ENCODE assay signal across 9 mouse cellular contexts in the genomic region with DNA sequence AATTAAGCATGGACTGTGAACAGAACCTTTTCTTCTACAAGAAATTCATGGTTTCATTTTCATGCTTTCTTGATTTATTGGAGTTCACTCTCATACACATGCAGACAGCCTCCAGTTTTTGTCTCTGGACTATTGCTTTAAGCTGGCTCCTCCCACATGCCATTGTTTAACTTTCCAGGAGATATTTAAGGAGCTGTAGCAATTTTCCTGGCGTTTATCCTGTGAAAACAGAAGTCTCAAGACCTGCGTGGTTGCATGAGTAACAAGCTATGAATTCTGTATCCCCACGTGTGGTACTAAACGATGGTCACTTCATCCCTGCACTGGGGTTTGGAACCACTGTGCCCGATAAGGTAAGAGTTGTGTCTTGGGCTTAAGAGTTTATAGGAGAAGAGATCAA. TPM values are rescaled to one million over a fixed set of nuclear protein-coding genes. Genes with fewer than 3 reads are reported as not detected.
A peak's percentile ranks its signal among the peaks of the same experiment; 100 is the strongest.
DNase-seq lines count a peak whose midpoint lies in the region; ATAC-seq and TF ChIP-seq lines count a peak whose summit lies in the region.
"Had no signal": no experiment of that assay in that cellular context is flagged by ENCODE, and none has a peak within 500 bp of the region (broad histone marks: within the 10 kb centered on the region; RNA-seq: fewer than 3 reads in every experiment).

No protein-coding gene starts in this region.

- no peaks in the 10 kb centered on the region for H3K36me3 ChIP-seq in testis, adult 2 months (ENCODE audit: control insufficient read depth, insufficient read depth, low read length)
- H3K36me3 ChIP-seq in intestine, postnatal 0 days (ENCODE audit: control insufficient read depth, insufficient read depth), result no peaks in the 10 kb centered on the region
- no peaks in the 10 kb centered on the region for H3K36me3 ChIP-seq in hindbrain, embryonic 11.5 days (ENCODE audit: control insufficient read depth, insufficient read depth, low read length)

- intact Hi-C loops in heart, postnatal 25 days (cut with DNase I), result no loop called here

- H3K4me2 ChIP-seq in intestine, postnatal 0 days (replicated peaks; ENCODE audit: low read depth), result peak overlapping the region; percentile 55
- no peak overlapping the region for H3K4me2 ChIP-seq in hindbrain, embryonic 11.5 days (replicated peaks; ENCODE audit: low read depth, low read length)

- no peaks in the 10 kb centered on the region for H3K27me3 ChIP-seq in testis, adult 2 months (ENCODE audit: control insufficient read depth, insufficient read depth, low read length)
- no peaks in the 10 kb centered on the region for H3K27me3 ChIP-seq in intestine, postnatal 0 days (replicated peaks; ENCODE audit: control insufficient read depth, insufficient read depth, low read length)
- no peaks in the 10 kb centered on the region for H3K27me3 ChIP-seq in hindbrain, embryonic 11.5 days (ENCODE audit: control insufficient read depth, insufficient read depth, low read length)

- no peak for ATAC-seq in intestine, postnatal 0 days
- ATAC-seq in hindbrain, embryonic 11.5 days (ENCODE audit: low FRiP score), result no peak

- peak overlapping the region; percentile 24; the same call in 1 of the 2 replicates for H3K4me3 ChIP-seq in testis, adult 2 months (ENCODE audit: control insufficient read depth, low read depth, low read length)
- H3K4me3 ChIP-seq in intestine, postnatal 0 days (ENCODE audit: low read depth, low read length), result peak overlapping the region; percentile 26
- no peak overlapping the region for H3K4me3 ChIP-seq in hindbrain, embryonic 11.5 days (ENCODE audit: low read depth, low read length)

- DNase-seq in heart, adult 11 months, result peak; percentile 90
- DNase-seq in heart, postnatal 25 days (ENCODE audit: low spot score), result no peak
- DNase-seq in testis, postnatal 14 days (ENCODE audit: low spot score), result no peak
- no peak for DNase-seq in urinary bladder, adult 2 months (ENCODE audit: low spot score)
- DNase-seq in spleen, postnatal 36 days (ENCODE audit: low spot score in 2 of 2), result no peak
- no peak for DNase-seq in hindbrain, embryonic 11.5 days (ENCODE audit: low spot score)
- DNase-seq: cerebellum, adult 11-12 months had no signal

- H3K27ac ChIP-seq in testis, adult 2 months (ENCODE audit: control insufficient read depth, insufficient read depth, low read depth, low read length), result 0 out of 2 replicates have a peak overlapping the region, but pooled peaks have one; percentile 8
- peak overlapping the region; percentile 47; the same call in 1 of the 2 replicates for H3K27ac ChIP-seq in intestine, postnatal 0 days (ENCODE audit: low read depth, low read length)
- no peak overlapping the region for H3K27ac ChIP-seq in hindbrain, embryonic 11.5 days (ENCODE audit: low read depth, low read length)

- H3K4me1 ChIP-seq in testis, adult 2 months (ENCODE audit: control insufficient read depth, insufficient read depth, low read length), result no peaks in the 10 kb centered on the region
- no peaks in the 10 kb centered on the region for H3K4me1 ChIP-seq in intestine, postnatal 0 days (replicated peaks; ENCODE audit: control insufficient read depth, insufficient read depth, low read length)
- no peaks in the 10 kb centered on the region for H3K4me1 ChIP-seq in hindbrain, embryonic 11.5 days (replicated peaks; ENCODE audit: control insufficient read depth, insufficient read depth, low read length)

- no peak for TF ChIP-seq CTCF in testis, adult 2 months (IDR thresholded peaks at IDR 0.05; ENCODE audit: control insufficient read depth, insufficient read depth, insufficient replicate concordance, low read depth, low read length)
- TF ChIP-seq CTCF in intestine, postnatal 0 days (IDR thresholded peaks at IDR 0.05; ENCODE audit: low read depth), result no peak

- no peaks in the 10 kb centered on the region for H3K9me3 ChIP-seq in intestine, postnatal 0 days (ENCODE audit: control insufficient read depth)
- no peaks in the 10 kb centered on the region for H3K9me3 ChIP-seq in hindbrain, embryonic 11.5 days (ENCODE audit: control insufficient read depth, low read length)

- WGBS in intestine, postnatal 0 days, result 23% methylated on average over 5 of the region's 5 CpGs
- 67% methylated on average over 5 of the region's 5 CpGs for WGBS in hindbrain, embryonic 11.5 days

- no peak overlapping the region for H3K9ac ChIP-seq in intestine, postnatal 0 days (ENCODE audit: low read depth, low read length)
- no peak overlapping the region for H3K9ac ChIP-seq in hindbrain, embryonic 11.5 days (ENCODE audit: low read depth, low read length)

- TF ChIP-seq POLR2A in testis, adult 2 months (IDR thresholded peaks at IDR 0.05; ENCODE audit: control insufficient read depth, low read depth, low read length), result no peak

RNA-seq across cellular contexts. Expression of a gene that starts 10.6 kb away (rescaled TPM):
- total RNA-seq in heart, postnatal 25 days (2021), result 1 to 10 TPM; 6.5 to 8.6 TPM
- polyA plus RNA-seq in testis, adult 2 months (2012; rRNA removed), result 0.23 and 0.46 TPM in 2 replicates
- polyA plus RNA-seq in intestine, postnatal 0 days (2015; fragmentation: Nextera tagmentation; extraction: Ambion mirVana), result 8.5 and 11.0 TPM in 2 replicates
- 2.3 and 2.4 TPM in 2 replicates for polyA plus RNA-seq in urinary bladder, adult 2 months (2012; rRNA removed)
- polyA plus RNA-seq in hindbrain, embryonic 11.5 days (2014; fragmentation: Nextera tagmentation; extraction: Ambion mirVana), result 0.06 and 0.22 TPM in 2 replicates
